ENCODE assay signal across 8 mouse cellular contexts in genomic region chr7:3290257-3291033, GRCm38 (mm10). TPM values are rescaled to one million over a fixed set of nuclear protein-coding genes. Genes with fewer than 3 reads are reported as not detected.
DNase-seq lines count a peak whose midpoint lies in the region; ATAC-seq and TF ChIP-seq lines count a peak whose summit lies in the region.

No protein-coding gene starts in this region.

- H3K27ac ChIP-seq in cerebellum, adult 2 months (ENCODE audit: insufficient read depth, low read length): peak overlapping the region; percentile 96; the same call in 1 of the 2 replicates
- H3K27ac ChIP-seq in hindbrain, embryonic 11.5 days (ENCODE audit: low read depth, low read length): peak overlapping the region; percentile 61; the same call in 1 of the 2 replicates
- peak overlapping the region; percentile 97 for H3K27ac ChIP-seq in lung, postnatal 0 days (ENCODE audit: low read length)

- ATAC-seq in hindbrain, embryonic 11.5 days (ENCODE audit: low FRiP score): peak; percentile 96
- ATAC-seq in lung, postnatal 0 days: peak; percentile 85

- H3K4me2 ChIP-seq in hindbrain, embryonic 11.5 days (replicated peaks; ENCODE audit: low read depth, low read length): peak overlapping the region; percentile 63
- peak overlapping the region; percentile 64 for H3K4me2 ChIP-seq in lung, postnatal 0 days (replicated peaks; ENCODE audit: low read depth, low read length)

- H3K9me3 ChIP-seq in hindbrain, embryonic 11.5 days (ENCODE audit: control insufficient read depth, low read length): no peaks in the 10 kb centered on the region
- no peaks in the 10 kb centered on the region for H3K9me3 ChIP-seq in lung, postnatal 0 days (ENCODE audit: low read length)

- H3K36me3 ChIP-seq in hindbrain, embryonic 11.5 days (ENCODE audit: control insufficient read depth, insufficient read depth, low read length): no peaks in the 10 kb centered on the region
- H3K36me3 ChIP-seq in lung, postnatal 0 days (ENCODE audit: insufficient read depth, low read length): 0 out of 2 replicates have a peak, but pooled peaks cover 7% of the 10 kb centered on the region

- peak; percentile 64; the same call in 1 of the 2 replicates for TF ChIP-seq EP300 in lung, postnatal 0 days (IDR thresholded peaks at IDR 0.05)

- H3K4me1 ChIP-seq in cerebellum, adult 2 months (ENCODE audit: control insufficient read depth, insufficient read depth, low read length): no peaks in the 10 kb centered on the region
- no peaks in the 10 kb centered on the region; the same call in none of the 2 replicates for H3K4me1 ChIP-seq in hindbrain, embryonic 11.5 days (replicated peaks; ENCODE audit: control insufficient read depth, insufficient read depth, low read length)
- peaks cover 21% of the 10 kb centered on the region for H3K4me1 ChIP-seq in lung, postnatal 0 days (ENCODE audit: insufficient read depth, low read depth, low read length)

- H3K9ac ChIP-seq in hindbrain, embryonic 11.5 days (ENCODE audit: low read depth, low read length): no peak overlapping the region; the same call in 1 of the 2 replicates
- peak overlapping the region; percentile 82 for H3K9ac ChIP-seq in lung, postnatal 0 days (replicated peaks; ENCODE audit: low read depth)

- no peak for TF ChIP-seq CTCF in cerebellum, adult 2 months (IDR thresholded peaks at IDR 0.05; ENCODE audit: borderline replicate concordance, insufficient read depth, low read depth, low read length)
- TF ChIP-seq CTCF in lung, postnatal 0 days (IDR thresholded peaks at IDR 0.05): no peak

- no peaks in the 10 kb centered on the region for H3K27me3 ChIP-seq in cerebellum, adult 2 months (ENCODE audit: control insufficient read depth, insufficient read depth, low read length)
- no peaks in the 10 kb centered on the region for H3K27me3 ChIP-seq in hindbrain, embryonic 11.5 days (ENCODE audit: control insufficient read depth, insufficient read depth, low read length)
- no peaks in the 10 kb centered on the region for H3K27me3 ChIP-seq in lung, postnatal 0 days (replicated peaks; ENCODE audit: insufficient read depth, low read length)

- 0 out of 2 replicates have a peak, but pooled peaks have one; percentile 32 for TF ChIP-seq POLR2A in cerebellum, adult 2 months (IDR thresholded peaks at IDR 0.05; ENCODE audit: borderline replicate concordance, insufficient read depth, low read length)

- DNase-seq in MN1 (ENCODE audit: low spot score): peak; percentile 97
- DNase-seq in cerebellum, adult 2 months: peak; percentile 86 to 88
- DNase-seq in frontal cortex, adult 2 months (ENCODE audit: extremely low spot score in 1 of 2, low spot score in 1 of 2): peak; percentile 88 to 91
- peak; percentile 98 for DNase-seq in hindbrain, embryonic 11.5 days (ENCODE audit: low spot score)
- peak; percentile 84 to 88 for DNase-seq in layer of hippocampus, postnatal 10 days (ENCODE audit: low spot score in 2 of 2)
- peak; percentile 98 for DNase-seq in lung, postnatal 0 days (ENCODE audit: low spot score)
- peak; percentile 72 for DNase-seq in ovary, postnatal 10 days (ENCODE audit: low spot score)
- peak; percentile 37 to 49 for DNase-seq in thymus, postnatal 10 days (ENCODE audit: low spot score in 2 of 2)

- H3K4me3 ChIP-seq in cerebellum, adult 2 months (replicated peaks; ENCODE audit: insufficient read depth, low read depth, low read length): peak overlapping the region; percentile 95
- H3K4me3 ChIP-seq in hindbrain, embryonic 11.5 days (ENCODE audit: low read depth, low read length): peak overlapping the region; percentile 44
- peak overlapping the region; percentile 68 for H3K4me3 ChIP-seq in lung, postnatal 0 days (ENCODE audit: low read depth, low read length)

- WGBS in cerebellum, adult 2 months: 5% methylated on average over 18 of the region's 18 CpGs
- WGBS in hindbrain, embryonic 11.5 days: under 1% methylated on average over 18 of the region's 18 CpGs
- 2% methylated on average over 17 of the region's 18 CpGs for WGBS in lung, postnatal 0 days

RNA-seq across cellular contexts. Expression of gene Prkcg, which starts 1.5 kb away (rescaled TPM):
- polyA plus RNA-seq in cerebellum, adult 2 months (2012; rRNA removed): 152 and 195 TPM in 2 replicates
- polyA plus RNA-seq in frontal cortex, adult 2 months (2012; rRNA removed): 152 and 157 TPM in 2 replicates
- 0.15 and 0.65 TPM in 2 replicates for polyA plus RNA-seq in hindbrain, embryonic 11.5 days (2014; fragmentation: Nextera tagmentation; extraction: Ambion mirVana)
- 100 to 1,000 TPM; 448 to 472 TPM for total RNA-seq in layer of hippocampus, postnatal 10 days (2021)
- polyA plus RNA-seq in lung, postnatal 0 days (2015; fragmentation: Nextera tagmentation; extraction: Ambion mirVana): 0.21 and 0.58 TPM in 2 replicates

RNA-seq across cellular contexts. Expression of gene Myadm, which starts 1.6 kb away (rescaled TPM):
- 43.3 and 45.3 TPM in 2 replicates for polyA plus RNA-seq in cerebellum, adult 2 months (2012; rRNA removed)
- 52.0 and 53.3 TPM in 2 replicates for polyA plus RNA-seq in frontal cortex, adult 2 months (2012; rRNA removed)
- 41.3 and 44.3 TPM in 2 replicates for polyA plus RNA-seq in hindbrain, embryonic 11.5 days (2014; fragmentation: Nextera tagmentation; extraction: Ambion mirVana)
- 10 to 100 TPM; 89.7 to 91.6 TPM for total RNA-seq in layer of hippocampus, postnatal 10 days (2021)
- 142 and 144 TPM in 2 replicates for polyA plus RNA-seq in lung, postnatal 0 days (2015; fragmentation: Nextera tagmentation; extraction: Ambion mirVana)

RNA-seq across cellular contexts. Expression of gene Nlrp12, which starts 40.9 kb away (rescaled TPM):
- polyA plus RNA-seq in cerebellum, adult 2 months (2012; rRNA removed): 0.02 TPM in 1 of 2 replicates, not detected in the other
- 0.02 and 0.06 TPM in 2 replicates for polyA plus RNA-seq in frontal cortex, adult 2 months (2012; rRNA removed)
- 0.05 TPM in 1 of 2 replicates, not detected in the other for polyA plus RNA-seq in hindbrain, embryonic 11.5 days (2014; fragmentation: Nextera tagmentation; extraction: Ambion mirVana)
- under 1 TPM; 0.11 to 0.18 TPM for total RNA-seq in layer of hippocampus, postnatal 10 days (2021)
- polyA plus RNA-seq in lung, postnatal 0 days (2015; fragmentation: Nextera tagmentation; extraction: Ambion mirVana): 0.19 and 0.21 TPM in 2 replicates

RNA-seq across cellular contexts. Expression of gene Cacng7, which starts 42.3 kb away (rescaled TPM):
- polyA plus RNA-seq in cerebellum, adult 2 months (2012; rRNA removed): 278 and 296 TPM in 2 replicates
- polyA plus RNA-seq in frontal cortex, adult 2 months (2012; rRNA removed): 253 and 329 TPM in 2 replicates
- polyA plus RNA-seq in hindbrain, embryonic 11.5 days (2014; fragmentation: Nextera tagmentation; extraction: Ambion mirVana): 3.9 and 4.6 TPM in 2 replicates
- 100 to 1,000 TPM; 114 to 119 TPM for total RNA-seq in layer of hippocampus, postnatal 10 days (2021)
- 0.25 and 0.48 TPM in 2 replicates for polyA plus RNA-seq in lung, postnatal 0 days (2015; fragmentation: Nextera tagmentation; extraction: Ambion mirVana)

Comparison
In these comparisons a context has a peak if more than half of its experiments do, and no peak if none do; other contexts are left out.
1. Peak in every context shown above with its lines: DNase-seq, ATAC-seq, H3K4me3 ChIP-seq and H3K27ac ChIP-seq.
2. DNase-seq: peak in every context shown above with its lines; median percentile 98 in hindbrain, embryonic 11.5 days; 98 in lung, postnatal 0 days; 97 in MN1; 90 in frontal cortex, adult 2 months; 87 in cerebellum, adult 2 months; 86 in layer of hippocampus, postnatal 10 days; 72 in ovary, postnatal 10 days; 43 in thymus, postnatal 10 days.
3. H3K4me3 ChIP-seq: peak in every context shown above with its lines; median percentile 95 in cerebellum, adult 2 months; 68 in lung, postnatal 0 days; 44 in hindbrain, embryonic 11.5 days.
4. RNA of gene Prkcg, which starts 1.5 kb away (polyA plus RNA-seq): 152 to 157 TPM in frontal cortex, adult 2 months and 152 to 195 TPM in cerebellum, adult 2 months; 0.15 to 0.65 TPM in hindbrain, embryonic 11.5 days and 0.21 to 0.58 TPM in lung, postnatal 0 days; every median in the first group is over 10 times any median in the second.